Mouse (Mus musculus): Measurements from ENCODE around the gene Nudt16l1. TPM values are rescaled to one million over a fixed set of nuclear protein-coding genes. Genes with fewer than 3 reads are reported as not detected.

Nudt16l1 gene
- polyA plus RNA-seq, 1 experiment, result 70.3 TPM

- TF ChIP-seq CTCF (IDR thresholded peaks at IDR 0.05; ENCODE audit: extremely low read depth, insufficient read depth, insufficient read length, insufficient replicate concordance) (no peak), POLR2A (IDR thresholded peaks at IDR 0.05; ENCODE audit: low read depth, low read length) (no peak)
- no peak for DNase-seq (ENCODE audit: low read depth in 1 of 2, low spot score in 2 of 2)
- Histone ChIP-seq H3K27ac (ENCODE audit: insufficient read depth, low read length) (no peak overlapping the region), H3K27me3 (ENCODE audit: control insufficient read depth, insufficient read depth, low read length) (no peaks in the 10 kb centered on the region), H3K36me3 (ENCODE audit: control insufficient read depth, insufficient read depth, low read length) (peaks cover 30% of the 10 kb centered on the region), H3K4me1 (ENCODE audit: control insufficient read depth, insufficient read depth, insufficient read length) (peaks cover 2% of the 10 kb centered on the region; the same call in 1 of the 2 replicates), H3K4me3 (ENCODE audit: extremely low read depth, insufficient read depth, insufficient read length) (no peak overlapping the region)
- 92% methylated on average over 8 of the region's 8 CpGs for WGBS
Observed at GRCm38 (mm10) chr16:4937351-4938190, 990 bp upstream of the Nudt16l1 start.

- peak; percentile 86 to 96 for DNase-seq (ENCODE audit: low read depth in 1 of 2, low spot score in 2 of 2)
- peaks cover 2% of the 10 kb centered on the region; the same call in 1 of the 2 replicates for H3K4me1 ChIP-seq (ENCODE audit: control insufficient read depth, insufficient read depth, insufficient read length)
- H3K4me3 ChIP-seq (ENCODE audit: extremely low read depth, insufficient read depth, insufficient read length), result peak overlapping the region; percentile 84
- WGBS, result under 1% methylated on average over 28 of the region's 28 CpGs
- TF ChIP-seq CTCF (IDR thresholded peaks at IDR 0.05; ENCODE audit: extremely low read depth, insufficient read depth, insufficient read length, insufficient replicate concordance), result no peak
- peak; percentile 87 for TF ChIP-seq POLR2A (IDR thresholded peaks at IDR 0.05; ENCODE audit: low read depth, low read length)
- no peaks in the 10 kb centered on the region for H3K27me3 ChIP-seq (ENCODE audit: control insufficient read depth, insufficient read depth, low read length)
- peak overlapping the region; percentile 74 for H3K27ac ChIP-seq (ENCODE audit: insufficient read depth, low read length)
- H3K36me3 ChIP-seq (ENCODE audit: control insufficient read depth, insufficient read depth, low read length), result peaks cover 26% of the 10 kb centered on the region
Observed at GRCm38 (mm10) chr16:4938989-4939388, 428 bp downstream of the Nudt16l1 start.

GRCm38 (mm10) chr16:4939412-4939811 lies 851 bp downstream of the Nudt16l1 start:
- H3K36me3 ChIP-seq (ENCODE audit: control insufficient read depth, insufficient read depth, low read length), result peaks cover 25% of the 10 kb centered on the region
- H3K4me1 ChIP-seq (ENCODE audit: control insufficient read depth, insufficient read depth, insufficient read length), result peaks cover 2% of the 10 kb centered on the region; the same call in 1 of the 2 replicates
- no peak for TF ChIP-seq CTCF (IDR thresholded peaks at IDR 0.05; ENCODE audit: extremely low read depth, insufficient read depth, insufficient read length, insufficient replicate concordance)
- TF ChIP-seq POLR2A (IDR thresholded peaks at IDR 0.05; ENCODE audit: low read depth, low read length), result no peak
- no peak for DNase-seq (ENCODE audit: low read depth in 1 of 2, low spot score in 2 of 2)
- peak overlapping the region; percentile 84 for H3K4me3 ChIP-seq (ENCODE audit: extremely low read depth, insufficient read depth, insufficient read length)
- WGBS, result 3% methylated on average over 16 of the region's 16 CpGs
- H3K27me3 ChIP-seq (ENCODE audit: control insufficient read depth, insufficient read depth, low read length), result no peaks in the 10 kb centered on the region
- H3K27ac ChIP-seq (ENCODE audit: insufficient read depth, low read length), result peak overlapping the region; percentile 74

- no peak for TF ChIP-seq POLR2A (IDR thresholded peaks at IDR 0.05; ENCODE audit: low read depth, low read length)
- no peak for TF ChIP-seq CTCF (IDR thresholded peaks at IDR 0.05; ENCODE audit: extremely low read depth, insufficient read depth, insufficient read length, insufficient replicate concordance)
- no peak for DNase-seq (ENCODE audit: low read depth in 1 of 2, low spot score in 2 of 2)
- H3K36me3 ChIP-seq (ENCODE audit: control insufficient read depth, insufficient read depth, low read length), result peaks cover 25% of the 10 kb centered on the region
- peaks cover 2% of the 10 kb centered on the region; the same call in 1 of the 2 replicates for H3K4me1 ChIP-seq (ENCODE audit: control insufficient read depth, insufficient read depth, insufficient read length)
- 90% methylated on average over 10 of the region's 10 CpGs for WGBS
- H3K27me3 ChIP-seq (ENCODE audit: control insufficient read depth, insufficient read depth, low read length), result no peaks in the 10 kb centered on the region
- H3K27ac ChIP-seq (ENCODE audit: insufficient read depth, low read length), result no peak overlapping the region
- no peak overlapping the region for H3K4me3 ChIP-seq (ENCODE audit: extremely low read depth, insufficient read depth, insufficient read length)
Observed at GRCm38 (mm10) chr16:4940311-4940850, 1.8 kb downstream of the Nudt16l1 start.

GRCm38 (mm10) chr16:4941016-4941415 lies 2.5 kb downstream of the Nudt16l1 start:
- no peak for DNase-seq (ENCODE audit: low read depth in 1 of 2, low spot score in 2 of 2)
- Histone ChIP-seq H3K4me3 (ENCODE audit: extremely low read depth, insufficient read depth, insufficient read length) (no peak overlapping the region), H3K36me3 (ENCODE audit: control insufficient read depth, insufficient read depth, low read length) (peaks cover 28% of the 10 kb centered on the region), H3K27me3 (ENCODE audit: control insufficient read depth, insufficient read depth, low read length) (no peaks in the 10 kb centered on the region), H3K27ac (ENCODE audit: insufficient read depth, low read length) (no peak overlapping the region), H3K4me1 (ENCODE audit: control insufficient read depth, insufficient read depth, insufficient read length) (0 out of 2 replicates have a peak, but pooled peaks cover 2% of the 10 kb centered on the region)
- no peak for TF ChIP-seq CTCF (IDR thresholded peaks at IDR 0.05; ENCODE audit: extremely low read depth, insufficient read depth, insufficient read length, insufficient replicate concordance)
- TF ChIP-seq POLR2A (IDR thresholded peaks at IDR 0.05; ENCODE audit: low read depth, low read length), result no peak

GRCm38 (mm10) chr16:4942868-4943267 lies 4.3 kb downstream of the Nudt16l1 start:
- H3K4me3 ChIP-seq (ENCODE audit: extremely low read depth, insufficient read depth, insufficient read length), result no peak overlapping the region
- peaks cover 29% of the 10 kb centered on the region for H3K36me3 ChIP-seq (ENCODE audit: control insufficient read depth, insufficient read depth, low read length)
- TF ChIP-seq POLR2A (IDR thresholded peaks at IDR 0.05; ENCODE audit: low read depth, low read length), result no peak
- no peak for TF ChIP-seq CTCF (IDR thresholded peaks at IDR 0.05; ENCODE audit: extremely low read depth, insufficient read depth, insufficient read length, insufficient replicate concordance)
- no peaks in the 10 kb centered on the region for H3K27me3 ChIP-seq (ENCODE audit: control insufficient read depth, insufficient read depth, low read length)
- no peak overlapping the region for H3K27ac ChIP-seq (ENCODE audit: insufficient read depth, low read length)
- DNase-seq (ENCODE audit: low read depth in 1 of 2, low spot score in 2 of 2), result no peak
- 92% methylated on average over 8 of the region's 8 CpGs for WGBS
- H3K4me1 ChIP-seq (ENCODE audit: control insufficient read depth, insufficient read depth, insufficient read length), result 0 out of 2 replicates have a peak, but pooled peaks cover 2% of the 10 kb centered on the region

All from spleen, adult 2 months (tissue).